Mouse (Mus musculus) bone marrow, adult 2 months (tissue): ENCODE results near the gene Pdlim5.

Experiments
- CTCF ChIP-seq: fragments of 200-500 bp; IDR thresholded peaks from 2 replicates; pipeline ENCODE4 v1.5.1; 2011; ENCODE audit warnings: low read length, control low read depth; ENCODE audit not compliant: control insufficient read depth, insufficient read depth
- POLR2A ChIP-seq: fragments of 200-500 bp; IDR thresholded peaks from 2 replicates; pipeline ENCODE4 v1.6.1; 2011; ENCODE audit warnings: low read depth, mild to moderate bottlenecking, control low read depth, low read length, borderline replicate concordance; ENCODE audit not compliant: control insufficient read depth

- TF ChIP-seq CTCF = no peak
- TF ChIP-seq POLR2A = no peak
Observed at GRCm38 (mm10) chr3:142249458-142249857, 146.0 kb downstream of the Pdlim5 start.
